Mouse (Mus musculus) cortical plate, adult 2 months (tissue): Measurements from ENCODE around the gene Adgrv1.

ENCODE experiments used
- CTCF ChIP-seq: fragments of 200-500 bp; IDR thresholded peaks from 2 replicates; pipeline ENCODE4 v1.5.1; 2011; ENCODE audit warnings: mild to moderate bottlenecking, control low read depth, low read length; ENCODE audit not compliant: insufficient read depth; ENCODE audit errors: extremely low read depth
- POLR2A ChIP-seq: fragments of 200-500 bp; IDR thresholded peaks from 2 replicates; pipeline ENCODE4 v1.6.1; 2011; ENCODE audit warnings: mild to moderate bottlenecking, low read length, control low read depth; ENCODE audit not compliant: insufficient read depth; ENCODE audit errors: extremely low read depth

GRCm38 (mm10) chr13:81110479-81110878, 522.5 kb downstream of the Adgrv1 start:
- TF ChIP-seq CTCF: no peak
- TF ChIP-seq POLR2A: no peak
